Mouse (Mus musculus) heart, embryonic 15.5 days (tissue): Measurements from ENCODE around the gene Gsta2. TPM values are rescaled to one million over a fixed set of nuclear protein-coding genes. Genes with fewer than 3 reads are reported as not detected.
"Not testable (repeated sequence)": the region's sequence is repeated elsewhere in the genome, so short reads cannot be mapped to it uniquely, and the experiment has no call there.

ENCODE experiments used
- ATAC-seq: fragments of 200-750 bp; cut with Nextera tagmentation; replicated peaks from 2 replicates; pipeline ENCODE4 v1.8.0; 2017; ENCODE audit warnings: low read depth, moderate TSS enrichment; ENCODE audit not compliant: insufficient number of reproducible peaks, insufficient read depth, low FRiP score
- H3K27ac ChIP-seq: fragments of 300-500 bp; sonication (generic); 2 replicates; pipeline ENCODE4 v1.5.1; 2015; ENCODE audit warnings: mild to moderate bottlenecking, inconsistent platforms
- H3K27me3 ChIP-seq: fragments of 300-500 bp; sonication (generic); 2 replicates; pipeline ENCODE4 v1.6.1; 2015; ENCODE audit warnings: inconsistent platforms
- H3K36me3 ChIP-seq: fragments of 300-500 bp; sonication (generic); 2 replicates; pipeline ENCODE4 v1.6.1; 2015; ENCODE audit warnings: mild to moderate bottlenecking, inconsistent platforms
- H3K4me1 ChIP-seq: fragments of 300-500 bp; sonication (generic); replicated peaks from 2 replicates; pipeline ENCODE4 v1.6.1; 2015; ENCODE audit warnings: inconsistent platforms
- H3K4me2 ChIP-seq: fragments of 300-500 bp; sonication (generic); 2 replicates; pipeline ENCODE4 v1.6.1; 2015; ENCODE audit warnings: inconsistent platforms, mild to moderate bottlenecking, moderate library complexity
- H3K4me3 ChIP-seq: fragments of 300-500 bp; sonication (generic); 2 replicates; pipeline ENCODE4 v1.5.1; 2015; ENCODE audit warnings: mild to moderate bottlenecking, inconsistent platforms
- H3K9ac ChIP-seq: fragments of 300-500 bp; sonication (generic); 2 replicates; pipeline ENCODE4 v1.6.1; 2015; ENCODE audit warnings: mild to moderate bottlenecking, inconsistent platforms
- H3K9me3 ChIP-seq: fragments of 300-500 bp; sonication (generic); replicated peaks from 2 replicates; pipeline ENCODE4 v1.6.1; 2016; ENCODE audit warnings: inconsistent platforms
- WGBS: fragments of 180-500 bp; shearing (Covaris S2); methylation state at CpG from one replicate; pipeline ENCODE4 v1.1.7; 2015; ENCODE audit warnings: mixed read lengths; 5-methylcytosine and 5-hydroxymethylcytosine counted together
- polyA plus RNA-seq: library from polyadenylated mRNA; unstranded; fragments of >200 nt; fragmentation: Nextera tagmentation; extraction: Ambion mirVana; gene quantifications from 2 replicates; pipeline ENCODE4 v1.2.1, GENCODE M21; 2015

Gene Gsta2
- polyA plus RNA-seq, 1 experiment from 2014 or later = not detected

GRCm38 (mm10) chr9:78365850-78366544 is 10.4 kb upstream of the Gsta2 start:
- H3K9me3 ChIP-seq = no peaks in the 10 kb centered on the region
- WGBS = 60% methylated on average over 13 of the region's 13 CpGs
- H3K36me3 ChIP-seq = no peaks in the 10 kb centered on the region
- H3K4me1 ChIP-seq = no peaks in the 10 kb centered on the region
- H3K4me3 ChIP-seq = no peak overlapping the region
- no peak for ATAC-seq
- H3K9ac ChIP-seq = no peak overlapping the region
- no peak overlapping the region for H3K4me2 ChIP-seq
- H3K27me3 ChIP-seq = no peaks in the 10 kb centered on the region
- no peak overlapping the region for H3K27ac ChIP-seq

GRCm38 (mm10) chr9:78364701-78365100 is 9.1 kb upstream of the Gsta2 start:
- no peaks in the 10 kb centered on the region for H3K36me3 ChIP-seq
- no peak overlapping the region for H3K4me2 ChIP-seq
- H3K27me3 ChIP-seq = no peaks in the 10 kb centered on the region
- 90% methylated on average over 6 of the region's 6 CpGs for WGBS
- no peaks in the 10 kb centered on the region for H3K9me3 ChIP-seq
- no peak for ATAC-seq
- no peak overlapping the region for H3K4me3 ChIP-seq
- H3K9ac ChIP-seq = no peak overlapping the region
- no peak overlapping the region for H3K27ac ChIP-seq
- H3K4me1 ChIP-seq = no peaks in the 10 kb centered on the region

GRCm38 (mm10) chr9:78363374-78363773 is 7.8 kb upstream of the Gsta2 start:
- WGBS = 65% methylated on average over 6 of the region's 6 CpGs
- no peaks in the 10 kb centered on the region for H3K9me3 ChIP-seq
- no peaks in the 10 kb centered on the region for H3K36me3 ChIP-seq
- H3K27ac ChIP-seq = no peak overlapping the region
- H3K9ac ChIP-seq = no peak overlapping the region
- no peaks in the 10 kb centered on the region for H3K4me1 ChIP-seq
- no peak for ATAC-seq
- no peak overlapping the region for H3K4me2 ChIP-seq
- H3K27me3 ChIP-seq = no peaks in the 10 kb centered on the region
- H3K4me3 ChIP-seq = no peak overlapping the region

GRCm38 (mm10) chr9:78360484-78360872 is 4.9 kb upstream of the Gsta2 start:
- H3K9ac ChIP-seq = no peak overlapping the region
- 47% methylated on average over 2 of the region's 2 CpGs for WGBS
- no peaks in the 10 kb centered on the region for H3K9me3 ChIP-seq
- no peak overlapping the region for H3K4me3 ChIP-seq
- no peaks in the 10 kb centered on the region for H3K4me1 ChIP-seq
- ATAC-seq = no peak
- H3K27ac ChIP-seq = no peak overlapping the region
- H3K36me3 ChIP-seq = no peaks in the 10 kb centered on the region
- no peak overlapping the region for H3K4me2 ChIP-seq
- H3K27me3 ChIP-seq = no peaks in the 10 kb centered on the region

- H3K27me3 ChIP-seq = no peaks in the 10 kb centered on the region
- WGBS = 77% methylated on average over 6 of the region's 6 CpGs
- no peak overlapping the region for H3K4me2 ChIP-seq
- no peaks in the 10 kb centered on the region for H3K36me3 ChIP-seq
- no peak for ATAC-seq
- H3K9me3 ChIP-seq = no peaks in the 10 kb centered on the region
- no peak overlapping the region for H3K27ac ChIP-seq
- no peak overlapping the region for H3K4me3 ChIP-seq
- H3K4me1 ChIP-seq = no peaks in the 10 kb centered on the region
- no peak overlapping the region for H3K9ac ChIP-seq
These were observed 4.3 kb upstream of the Gsta2 start for GRCm38 (mm10) chr9:78359750-78360483.

- no peaks in the 10 kb centered on the region for H3K4me1 ChIP-seq
- H3K36me3 ChIP-seq = no peaks in the 10 kb centered on the region
- no peak for ATAC-seq
- H3K27ac ChIP-seq = no peak overlapping the region
- no peak overlapping the region for H3K4me3 ChIP-seq
- 8% methylated on average over 9 of the region's 9 CpGs for WGBS
- no peak overlapping the region for H3K9ac ChIP-seq
- H3K9me3 ChIP-seq = no peaks in the 10 kb centered on the region
- H3K27me3 ChIP-seq = no peaks in the 10 kb centered on the region
- no peak overlapping the region for H3K4me2 ChIP-seq
These were observed 2.5 kb upstream of the Gsta2 start for GRCm38 (mm10) chr9:78358053-78358452.

- Histone ChIP-seq H3K4me1 (no peaks in the 10 kb centered on the region), H3K36me3 (no peaks in the 10 kb centered on the region), H3K4me2 (no peak overlapping the region), H3K9me3 (no peaks in the 10 kb centered on the region), H3K4me3 (no peak overlapping the region), H3K27ac (no peak overlapping the region), H3K27me3 (no peaks in the 10 kb centered on the region), H3K9ac (no peak overlapping the region)
- no peak for ATAC-seq
- WGBS = 71% methylated on average over 11 of the region's 11 CpGs
These were observed 666 bp downstream of the Gsta2 start for GRCm38 (mm10) chr9:78354665-78355578.

- H3K4me2 ChIP-seq = no peak overlapping the region
- H3K9me3 ChIP-seq = no peaks in the 10 kb centered on the region
These were observed 3.9 kb downstream of the Gsta2 start for GRCm38 (mm10) chr9:78351504-78352220.

GRCm38 (mm10) chr9:78350007-78350406 is 5.6 kb downstream of the Gsta2 start:
- H3K36me3 ChIP-seq, H3K9ac ChIP-seq, H3K4me2 ChIP-seq, ATAC-seq, H3K4me3 ChIP-seq, H3K9me3 ChIP-seq, H3K27me3 ChIP-seq, H3K27ac ChIP-seq, H3K4me1 ChIP-seq: not testable (repeated sequence)

More at GRCm38 (mm10) chr9:78351504-78352220, 3.9 kb downstream of the Gsta2 start:
- 60% methylated on average over 6 of the region's 6 CpGs for WGBS
- Histone ChIP-seq H3K27me3 (no peaks in the 10 kb centered on the region), H3K27ac (no peak overlapping the region), H3K4me1 (no peaks in the 10 kb centered on the region), H3K4me3 (no peak overlapping the region), H3K9ac (no peak overlapping the region), H3K36me3 (no peaks in the 10 kb centered on the region)
- ATAC-seq = no peak

- not testable (repeated sequence) for H3K4me1 ChIP-seq, H3K27me3 ChIP-seq, H3K27ac ChIP-seq, H3K9me3 ChIP-seq, H3K9ac ChIP-seq, H3K36me3 ChIP-seq, H3K4me2 ChIP-seq, ATAC-seq, H3K4me3 ChIP-seq
- 78% methylated on average over 3 of the region's 3 CpGs for WGBS
These were observed 6.4 kb downstream of the Gsta2 start for GRCm38 (mm10) chr9:78349141-78349540.
